In the genomic region with DNA sequence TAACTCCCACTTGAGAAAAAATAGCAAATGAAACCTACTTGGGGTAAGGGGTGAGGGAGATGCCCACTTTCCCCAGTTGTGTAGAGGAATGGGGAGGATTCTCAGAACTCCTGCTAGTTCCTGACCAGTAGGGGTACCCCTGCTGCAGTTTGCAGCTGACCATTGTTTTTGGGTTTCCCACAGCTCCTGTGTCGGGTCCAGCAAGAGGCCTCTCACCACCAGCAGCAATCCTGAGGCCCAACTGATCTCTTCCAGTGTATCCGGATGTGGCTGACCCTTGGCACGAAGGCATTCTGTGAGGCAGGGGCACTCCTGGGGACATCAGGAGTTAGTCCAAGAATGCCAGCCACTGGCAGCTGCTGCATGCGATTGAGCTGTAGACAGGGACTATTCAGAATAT, we compare ENCODE assay signal across 9 mouse cellular contexts. TPM values are rescaled to one million over a fixed set of nuclear protein-coding genes. Genes with fewer than 3 reads are reported as not detected.
DNase-seq lines count a peak whose midpoint lies in the region; ATAC-seq and TF ChIP-seq lines count a peak whose summit lies in the region.
"Had no signal": no experiment of that assay in that cellular context is flagged by ENCODE, and none has a peak within 500 bp of the region (broad histone marks: within the 10 kb centered on the region; RNA-seq: fewer than 3 reads in every experiment).

No protein-coding gene starts in this region.

- H3K4me1 ChIP-seq in stomach, embryonic 14.5 days (ENCODE audit: control insufficient read depth, insufficient read depth, low read length), result peaks cover 5% of the 10 kb centered on the region; the same call in 1 of the 2 replicates
- no peaks in the 10 kb centered on the region for H3K4me1 ChIP-seq in stomach, postnatal 0 days (replicated peaks; ENCODE audit: control insufficient read depth, insufficient read depth)
- H3K4me1 ChIP-seq in intestine, postnatal 0 days (replicated peaks; ENCODE audit: control insufficient read depth, insufficient read depth, low read length), result no peaks in the 10 kb centered on the region
- peaks cover 6% of the 10 kb centered on the region; the same call in 1 of the 2 replicates for H3K4me1 ChIP-seq in stomach, embryonic 15.5 days

- WGBS in stomach, embryonic 14.5 days, result 49% methylated on average over 4 of the region's 4 CpGs
- 62% methylated on average over 4 of the region's 4 CpGs for WGBS in stomach, postnatal 0 days
- 63% methylated on average over 4 of the region's 4 CpGs for WGBS in intestine, postnatal 0 days
- WGBS in stomach, embryonic 15.5 days, result 59% methylated on average over 4 of the region's 4 CpGs

- no peak overlapping the region for H3K4me3 ChIP-seq in stomach, embryonic 14.5 days (ENCODE audit: low read depth, low read length)
- H3K4me3 ChIP-seq in stomach, postnatal 0 days (ENCODE audit: low read depth, low read length), result no peak overlapping the region
- H3K4me3 ChIP-seq in intestine, postnatal 0 days (ENCODE audit: low read depth, low read length), result no peak overlapping the region
- H3K4me3 ChIP-seq in stomach, embryonic 15.5 days (replicated peaks), result 0 out of 2 replicates have a peak overlapping the region, but pooled peaks have one; percentile 48

- peak; percentile 61 for DNase-seq in cerebellum, adult 11-12 months
- no peak for DNase-seq in cerebellum, postnatal 4 days (ENCODE audit: low spot score in 2 of 2)
- DNase-seq in stomach, postnatal 0 days (ENCODE audit: low spot score), result no peak
- DNase-seq in layer of hippocampus, postnatal 14 days (ENCODE audit: low spot score in 2 of 2), result no peak
- DNase-seq: gastrocnemius, adult 2 months had no signal

- no peak overlapping the region for H3K9ac ChIP-seq in stomach, embryonic 14.5 days (replicated peaks; ENCODE audit: low read depth, low read length)
- no peak overlapping the region for H3K9ac ChIP-seq in stomach, postnatal 0 days (ENCODE audit: low read length)
- H3K9ac ChIP-seq in intestine, postnatal 0 days (ENCODE audit: low read depth, low read length), result no peak overlapping the region
- H3K9ac ChIP-seq in stomach, embryonic 15.5 days, result no peak overlapping the region

- peaks cover 9% of the 10 kb centered on the region for H3K36me3 ChIP-seq in stomach, embryonic 14.5 days (ENCODE audit: control insufficient read depth, insufficient read depth, low read length)
- no peaks in the 10 kb centered on the region for H3K36me3 ChIP-seq in stomach, postnatal 0 days (ENCODE audit: control insufficient read depth, insufficient read depth, low read length)
- H3K36me3 ChIP-seq in intestine, postnatal 0 days (ENCODE audit: control insufficient read depth, insufficient read depth), result peaks cover 17% of the 10 kb centered on the region
- H3K36me3 ChIP-seq in stomach, embryonic 15.5 days, result peaks cover 9% of the 10 kb centered on the region; the same call in 1 of the 2 replicates

- no peak for TF ChIP-seq CTCF in stomach, postnatal 0 days (IDR thresholded peaks at IDR 0.05; ENCODE audit: low read depth)
- peak; percentile 15; the same call in 1 of the 2 replicates for TF ChIP-seq CTCF in intestine, postnatal 0 days (IDR thresholded peaks at IDR 0.05; ENCODE audit: low read depth)

- no peak for ATAC-seq in stomach, embryonic 14.5 days (ENCODE audit: insufficient number of reproducible peaks, insufficient read depth, low FRiP score, low read depth)
- ATAC-seq in stomach, postnatal 0 days (ENCODE audit: low FRiP score, low TSS enrichment), result no peak
- no peak for ATAC-seq in intestine, postnatal 0 days
- ATAC-seq in stomach, embryonic 15.5 days (ENCODE audit: insufficient read depth, low FRiP score, low read depth), result no peak
- ATAC-seq in activated CD4-positive, CD25-positive, alpha-beta regulatory T cell, adult 4 months, result no peak

- H3K27me3 ChIP-seq in stomach, embryonic 14.5 days (ENCODE audit: control insufficient read depth, insufficient read depth, low read length), result no peaks in the 10 kb centered on the region
- no peaks in the 10 kb centered on the region for H3K27me3 ChIP-seq in stomach, postnatal 0 days (ENCODE audit: control insufficient read depth, insufficient read depth, low read length)
- H3K27me3 ChIP-seq in intestine, postnatal 0 days (replicated peaks; ENCODE audit: control insufficient read depth, insufficient read depth, low read length), result no peaks in the 10 kb centered on the region
- no peaks in the 10 kb centered on the region for H3K27me3 ChIP-seq in stomach, embryonic 15.5 days (replicated peaks)

- no peak for TF ChIP-seq EP300 in stomach, postnatal 0 days (optimal IDR thresholded peaks at IDR 0.05)

- H3K27ac ChIP-seq in stomach, embryonic 14.5 days (ENCODE audit: low read length), result no peak overlapping the region
- no peak overlapping the region for H3K27ac ChIP-seq in stomach, postnatal 0 days (replicated peaks)
- no peak overlapping the region for H3K27ac ChIP-seq in intestine, postnatal 0 days (ENCODE audit: low read depth, low read length)
- no peak overlapping the region for H3K27ac ChIP-seq in stomach, embryonic 15.5 days

- peak overlapping the region; percentile 17; the same call in 1 of the 2 replicates for H3K4me2 ChIP-seq in stomach, embryonic 14.5 days (replicated peaks; ENCODE audit: low read depth, low read length)
- H3K4me2 ChIP-seq in stomach, postnatal 0 days (replicated peaks; ENCODE audit: low read depth), result no peak overlapping the region
- H3K4me2 ChIP-seq in intestine, postnatal 0 days (replicated peaks; ENCODE audit: low read depth), result no peak overlapping the region
- peak overlapping the region; percentile 8; the same call in 1 of the 2 replicates for H3K4me2 ChIP-seq in stomach, embryonic 15.5 days

- no peaks in the 10 kb centered on the region for H3K9me3 ChIP-seq in stomach, embryonic 14.5 days (ENCODE audit: control insufficient read depth, low read depth, low read length)
- H3K9me3 ChIP-seq in stomach, postnatal 0 days (ENCODE audit: control insufficient read depth, low read length), result no peaks in the 10 kb centered on the region
- H3K9me3 ChIP-seq in intestine, postnatal 0 days (ENCODE audit: control insufficient read depth), result no peaks in the 10 kb centered on the region
- no peaks in the 10 kb centered on the region for H3K9me3 ChIP-seq in stomach, embryonic 15.5 days

RNA-seq across cellular contexts. Expression of gene B230217C12Rik, which starts 1.4 kb away (rescaled TPM):
- polyA plus RNA-seq in stomach, embryonic 14.5 days (2014; fragmentation: Nextera tagmentation; extraction: Ambion mirVana), result 6.4 and 8.3 TPM in 2 replicates
- polyA plus RNA-seq in stomach, postnatal 0 days (2015; fragmentation: Nextera tagmentation; extraction: Ambion mirVana), result 1.1 and 1.9 TPM in 2 replicates
- polyA plus RNA-seq in intestine, postnatal 0 days (2015; fragmentation: Nextera tagmentation; extraction: Ambion mirVana), result 1.8 and 2.0 TPM in 2 replicates
- 4.0 and 5.7 TPM in 2 replicates for polyA plus RNA-seq in stomach, embryonic 15.5 days (2015; fragmentation: Nextera tagmentation; extraction: Ambion mirVana)
- 10 to 100 TPM; 44.2 to 49.6 TPM for total RNA-seq in layer of hippocampus, postnatal 14 days (2021)
- 1 to 10 TPM; 1.6 to 1.7 TPM for polyA plus RNA-seq in activated CD4-positive, CD25-positive, alpha-beta regulatory T cell, adult 4 months (2017; shearing (Covaris generic))

RNA-seq across cellular contexts. Expression of gene Fbxo47, which starts 42.0 kb away (rescaled TPM):
- polyA plus RNA-seq in stomach, embryonic 14.5 days (2014; fragmentation: Nextera tagmentation; extraction: Ambion mirVana), result 0.29 and 0.56 TPM in 2 replicates
- 0.29 and 0.34 TPM in 2 replicates for polyA plus RNA-seq in stomach, postnatal 0 days (2015; fragmentation: Nextera tagmentation; extraction: Ambion mirVana)
- 0.64 and 0.83 TPM in 2 replicates for polyA plus RNA-seq in intestine, postnatal 0 days (2015; fragmentation: Nextera tagmentation; extraction: Ambion mirVana)
- 0.52 and 0.65 TPM in 2 replicates for polyA plus RNA-seq in stomach, embryonic 15.5 days (2015; fragmentation: Nextera tagmentation; extraction: Ambion mirVana)
- under 1 TPM; 0.41 to 0.50 TPM for total RNA-seq in layer of hippocampus, postnatal 14 days (2021)
- under 1 TPM; 0.29 to 0.74 TPM for polyA plus RNA-seq in activated CD4-positive, CD25-positive, alpha-beta regulatory T cell, adult 4 months (2017; shearing (Covaris generic))

RNA-seq across cellular contexts. Expression of gene Lasp1, which starts 43.2 kb away (rescaled TPM):
- polyA plus RNA-seq in stomach, embryonic 14.5 days (2014; fragmentation: Nextera tagmentation; extraction: Ambion mirVana), result 73.2 and 82.0 TPM in 2 replicates
- polyA plus RNA-seq in stomach, postnatal 0 days (2015; fragmentation: Nextera tagmentation; extraction: Ambion mirVana), result 84.0 and 90.1 TPM in 2 replicates
- polyA plus RNA-seq in intestine, postnatal 0 days (2015; fragmentation: Nextera tagmentation; extraction: Ambion mirVana), result 98.2 and 103 TPM in 2 replicates
- 112 and 122 TPM in 2 replicates for polyA plus RNA-seq in stomach, embryonic 15.5 days (2015; fragmentation: Nextera tagmentation; extraction: Ambion mirVana)
- 100 to 1,000 TPM; 114 to 123 TPM for total RNA-seq in layer of hippocampus, postnatal 14 days (2021)
- 10 to 100 TPM; 44.4 to 52.4 TPM for polyA plus RNA-seq in activated CD4-positive, CD25-positive, alpha-beta regulatory T cell, adult 4 months (2017; shearing (Covaris generic))

RNA-seq across cellular contexts. Expression of gene Rpl23, which starts 59.8 kb away (rescaled TPM):
- polyA plus RNA-seq in stomach, embryonic 14.5 days (2014; fragmentation: Nextera tagmentation; extraction: Ambion mirVana), result 774 and 780 TPM in 2 replicates
- polyA plus RNA-seq in stomach, postnatal 0 days (2015; fragmentation: Nextera tagmentation; extraction: Ambion mirVana), result 585 and 586 TPM in 2 replicates
- 538 and 555 TPM in 2 replicates for polyA plus RNA-seq in intestine, postnatal 0 days (2015; fragmentation: Nextera tagmentation; extraction: Ambion mirVana)
- polyA plus RNA-seq in stomach, embryonic 15.5 days (2015; fragmentation: Nextera tagmentation; extraction: Ambion mirVana), result 502 and 526 TPM in 2 replicates
- total RNA-seq in layer of hippocampus, postnatal 14 days (2021), result 100 to 1,000 TPM; 372 to 419 TPM
- polyA plus RNA-seq in activated CD4-positive, CD25-positive, alpha-beta regulatory T cell, adult 4 months (2017; shearing (Covaris generic)), result 1,000 to 10,000 TPM; 1,077 to 1,095 TPM

Comparison
In these comparisons a context has a peak if more than half of its experiments do, and no peak if none do; other contexts are left out.
1. H3K4me2 ChIP-seq: peak in stomach, embryonic 14.5 days (single experiment) and stomach, embryonic 15.5 days (single experiment); none in stomach, postnatal 0 days (single experiment) and intestine, postnatal 0 days (single experiment).